Mouse (Mus musculus) left cerebral cortex, adult 2 months (tissue): ENCODE measurements at regions not wholly inside any gene's neighbourhood (a gene's known extent, or its start where the extent isn't known, plus 50 kb on each side); places are given as distances from the start of the nearest gene placed in this dataset.

Source experiments
- DNase-seq, 2 experiments: peaks; one replicate each; pipeline ENCODE4 v3.0.0; 2021 to 2022; ENCODE audit warnings: low spot score in 2 of 2, mixed read lengths in 1 of 2; ENCODE audit errors: extremely low spot score in 1 of 2
- H3K27ac ChIP-seq: fragments of 200-600 bp; 2 replicates; pipeline ENCODE4 v1.8.1; 2022
- H3K4me3 ChIP-seq: fragments of 200-600 bp; 2 replicates; pipeline ENCODE4 v1.8.1; 2022
- CTCF ChIP-seq: fragments of 200-600 bp; IDR thresholded peaks from 2 replicates; pipeline ENCODE4 v1.8.1; 2022; ENCODE audit warnings: antibody characterized with exemption, mild to moderate bottlenecking, moderate library complexity
- intact Hi-C: fragments of 180-260 bp; cut with DNase I; formaldehyde crosslinking; loops from one replicate; pipeline ENCODE4 v1.15.1; 2025

- DNase-seq: no peak
- intact Hi-C loops: no loop called here
Measured at GRCm38 (mm10) chr2:128408718-128409117, 182.3 kb upstream of the Spdye4c start.

GRCm38 (mm10) chr2:128412352-128412751 is 178.7 kb upstream of the Spdye4c start:
- intact Hi-C loops: loop anchor here (2.0 kb wide), 1 partner anchor 160 kb away; no protein-coding TSS in a partner anchor
- peak; percentile 24 to 36 for DNase-seq
- no peak overlapping the region for H3K27ac ChIP-seq
- H3K4me3 ChIP-seq: no peak overlapping the region
- TF ChIP-seq CTCF: peak; percentile 84

More at GRCm38 (mm10) chr2:128408718-128409117, 182.3 kb upstream of the Spdye4c start:
- Histone ChIP-seq H3K27ac (no peak overlapping the region), H3K4me3 (no peak overlapping the region)
- peak; percentile 47 for TF ChIP-seq CTCF

GRCm38 (mm10) chr2:128412974-128413373 is 178.0 kb upstream of the Spdye4c start:
- intact Hi-C loops: loop anchor here (2.0 kb wide), 1 partner anchor 160 kb away; no protein-coding TSS in a partner anchor
- no peak for TF ChIP-seq CTCF

DNA sequence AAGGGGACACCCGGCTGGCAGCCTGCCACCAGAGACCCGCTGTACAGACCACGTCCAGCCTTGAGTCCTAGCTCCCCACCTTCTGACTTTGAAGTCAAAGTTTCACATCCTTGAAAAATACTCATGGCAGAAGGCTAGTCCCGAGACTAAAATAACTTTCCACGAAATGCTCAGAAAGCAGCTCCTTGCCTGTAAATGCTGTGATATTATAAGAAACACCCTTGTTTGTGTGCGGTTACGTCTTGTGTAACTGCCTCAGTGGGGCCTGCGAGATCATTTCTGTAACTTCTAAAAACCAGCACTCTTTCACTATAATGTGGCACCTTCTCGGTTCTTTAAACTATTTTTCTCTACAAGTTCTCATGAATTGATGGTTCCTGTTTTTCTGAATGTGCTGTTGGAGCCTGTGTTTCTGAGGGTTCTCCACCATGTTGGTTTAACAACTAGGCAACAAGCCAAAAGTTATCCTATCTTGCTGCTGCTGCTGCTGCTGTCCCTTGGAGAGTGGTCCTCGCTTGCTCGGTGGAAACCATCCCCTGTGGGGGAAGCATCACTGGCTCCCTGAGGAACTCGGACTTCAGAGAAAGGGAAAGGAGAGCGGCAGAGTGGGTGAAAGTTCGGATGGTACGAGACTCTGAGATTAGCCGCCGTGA is 176.3 kb upstream of the Spdye4c start:
- intact Hi-C loops: no loop called here
- H3K4me3 ChIP-seq: no peak overlapping the region
- no peak for TF ChIP-seq CTCF
- H3K27ac ChIP-seq: no peak overlapping the region
- no peak for DNase-seq

More at GRCm38 (mm10) chr2:128412974-128413373, 178.0 kb upstream of the Spdye4c start:
- Histone ChIP-seq H3K4me3 (no peak overlapping the region), H3K27ac (no peak overlapping the region)
- DNase-seq: no peak

GRCm38 (mm10) chr2:128416416-128416815 is 174.6 kb upstream of the Spdye4c start:
- DNase-seq: no peak
- H3K27ac ChIP-seq: no peak overlapping the region
- intact Hi-C loops: no loop called here
- no peak for TF ChIP-seq CTCF
- no peak overlapping the region for H3K4me3 ChIP-seq

DNA sequence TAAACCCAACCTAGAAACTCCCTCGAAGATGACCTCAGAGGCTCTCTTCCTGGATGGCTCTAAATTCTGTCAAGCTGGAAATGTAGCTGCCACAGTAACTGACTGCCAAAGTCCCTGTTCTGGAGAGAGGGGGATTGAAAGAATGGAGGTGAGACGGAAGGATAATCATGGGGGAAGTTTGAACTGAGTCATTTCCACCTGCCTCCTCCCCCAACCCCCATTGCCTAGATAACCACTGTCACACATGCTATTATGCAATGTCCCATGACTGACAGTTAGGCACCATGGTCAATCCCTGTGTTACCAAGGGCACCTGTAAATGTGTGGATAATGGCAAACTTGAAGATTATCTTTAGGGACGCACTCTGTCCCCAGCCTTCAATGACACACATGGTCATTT is 172.0 kb upstream of the Spdye4c start:
- no peak overlapping the region for H3K4me3 ChIP-seq
- no peak for TF ChIP-seq CTCF
- no peak overlapping the region for H3K27ac ChIP-seq
- no peak for DNase-seq
- intact Hi-C loops: no loop called here

DNA sequence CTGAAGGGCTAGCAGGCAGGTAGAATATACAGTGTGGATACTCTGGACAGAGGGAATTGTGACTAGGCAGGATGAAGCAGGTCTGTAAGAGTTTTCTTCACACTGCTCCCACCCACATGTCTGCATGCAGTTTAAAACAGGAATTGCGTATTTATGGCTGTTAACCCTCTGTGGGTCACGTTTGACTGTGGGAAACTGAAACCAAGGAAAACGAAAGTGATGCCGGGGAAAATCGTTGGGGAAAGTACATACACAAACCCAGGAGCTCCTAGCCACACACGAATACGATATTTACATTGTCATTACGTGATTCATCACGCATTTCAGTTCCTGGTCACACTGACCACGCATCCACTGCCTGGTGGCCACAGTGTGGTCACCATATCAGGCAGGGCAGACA is 170.6 kb upstream of the Spdye4c start:
- DNase-seq: no peak
- no peak for TF ChIP-seq CTCF
- Histone ChIP-seq H3K4me3 (no peak overlapping the region), H3K27ac (no peak overlapping the region)
- intact Hi-C loops: no loop called here

- intact Hi-C loops: no loop called here
- peak; percentile 53 for TF ChIP-seq CTCF
Measured at GRCm38 (mm10) chr2:128422677-128423076, 168.3 kb upstream of the Spdye4c start.

GRCm38 (mm10) chr2:128424236-128424635 is 166.8 kb upstream of the Spdye4c start:
- H3K27ac ChIP-seq: no peak overlapping the region
- no peak for DNase-seq
- intact Hi-C loops: no loop called here
- TF ChIP-seq CTCF: no peak
- H3K4me3 ChIP-seq: no peak overlapping the region

More at GRCm38 (mm10) chr2:128422677-128423076, 168.3 kb upstream of the Spdye4c start:
- DNase-seq: no peak
- Histone ChIP-seq H3K27ac (no peak overlapping the region), H3K4me3 (no peak overlapping the region)

GRCm38 (mm10) chr2:128427181-128427880 is 163.7 kb upstream of the Spdye4c start:
- no peak overlapping the region for H3K4me3 ChIP-seq
- no peak for DNase-seq
- intact Hi-C loops: no loop called here
- TF ChIP-seq CTCF: no peak
- no peak overlapping the region for H3K27ac ChIP-seq

- Histone ChIP-seq H3K4me3 (0 out of 2 replicates have a peak overlapping the region, but pooled peaks have one; percentile 9), H3K27ac (no peak overlapping the region)
- no peak for TF ChIP-seq CTCF
- intact Hi-C loops: no loop called here
- no peak for DNase-seq
Measured at GRCm38 (mm10) chr2:128428154-128428553, 162.9 kb upstream of the Spdye4c start.
